Mouse (Mus musculus) MEL-GATA-1-ER (cell line): ENCODE data around the gene Psors1c2.

Source experiments
- DNase-seq: peaks from one replicate; pipeline ENCODE4 v3.0.0-alpha.2; 2012; ENCODE audit warnings: low read depth; ENCODE audit errors: extremely low read depth

Gene Psors1c2

DNA sequence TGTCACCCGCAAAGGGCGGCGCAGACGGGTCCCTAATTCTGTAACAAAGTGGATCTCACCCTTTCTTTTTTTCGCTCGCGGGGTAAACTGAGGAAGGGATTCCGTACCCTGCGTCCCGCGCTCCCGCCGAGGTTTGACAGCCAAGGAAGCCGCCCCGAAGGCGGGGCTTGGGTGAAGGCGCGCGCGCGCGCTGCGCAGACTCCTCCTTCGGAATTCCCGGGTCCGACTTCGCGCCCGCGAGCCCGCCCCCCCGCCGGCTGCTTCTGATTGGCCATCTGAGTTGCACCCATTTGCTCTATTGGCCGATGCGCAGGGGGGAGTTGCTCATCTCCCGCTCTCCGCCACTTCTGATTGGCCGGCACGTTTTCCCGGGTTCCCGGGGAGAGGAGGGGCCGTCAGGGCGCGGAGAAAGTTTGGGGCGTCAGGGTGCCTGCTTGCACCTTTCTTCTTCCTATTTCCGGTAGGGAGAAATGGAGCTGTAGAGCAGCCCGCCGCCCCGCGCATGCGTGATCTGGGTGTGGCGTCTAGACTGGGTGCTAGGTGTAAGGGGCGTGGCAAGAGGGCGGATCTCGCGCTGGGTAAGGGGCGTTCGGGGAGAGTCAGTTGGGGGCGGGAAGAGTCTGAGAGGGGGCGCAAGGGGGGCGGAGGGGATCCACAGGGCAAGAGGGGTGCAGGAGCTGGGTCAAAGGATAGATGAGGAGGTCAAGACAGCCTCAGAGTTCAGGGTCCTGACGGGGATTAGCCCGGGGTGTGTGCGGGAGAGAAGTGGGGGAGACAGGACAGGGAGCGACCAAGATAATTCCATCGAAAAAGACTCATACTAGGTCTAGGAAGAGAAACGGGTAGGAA, 16.1 kb upstream of the Psors1c2 start, which contains the start of the genes Tcf19 and Cchcr1:
TSS of gene Tcf19 (minus strand) at position 173 of the 849 bp plus-strand sequence.
TSS of gene Cchcr1 (plus strand) at position 449 of the 849 bp plus-strand sequence.
- peak; percentile 96 for DNase-seq

DNA sequence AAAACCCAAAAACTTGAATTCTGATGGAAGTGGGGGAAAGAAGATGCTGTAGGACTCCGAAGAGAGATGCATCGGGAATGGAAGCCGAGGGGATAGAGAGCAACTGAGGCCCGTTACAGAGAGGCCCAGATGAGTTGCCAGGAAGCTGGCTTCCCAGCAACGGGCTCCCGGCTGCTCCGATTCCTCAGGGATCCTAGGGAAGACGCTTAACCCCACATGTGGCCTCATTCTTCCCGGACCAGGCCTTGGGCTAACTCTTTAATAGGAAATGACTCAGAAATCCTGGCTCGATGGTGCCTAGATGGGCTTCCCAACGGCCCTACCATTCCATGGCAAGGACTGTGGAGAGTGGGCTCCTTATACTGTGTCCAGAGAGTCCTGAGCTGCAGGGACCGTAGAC, 15.5 kb upstream of the Psors1c2 start:
- DNase-seq: peak; percentile 22

DNA sequence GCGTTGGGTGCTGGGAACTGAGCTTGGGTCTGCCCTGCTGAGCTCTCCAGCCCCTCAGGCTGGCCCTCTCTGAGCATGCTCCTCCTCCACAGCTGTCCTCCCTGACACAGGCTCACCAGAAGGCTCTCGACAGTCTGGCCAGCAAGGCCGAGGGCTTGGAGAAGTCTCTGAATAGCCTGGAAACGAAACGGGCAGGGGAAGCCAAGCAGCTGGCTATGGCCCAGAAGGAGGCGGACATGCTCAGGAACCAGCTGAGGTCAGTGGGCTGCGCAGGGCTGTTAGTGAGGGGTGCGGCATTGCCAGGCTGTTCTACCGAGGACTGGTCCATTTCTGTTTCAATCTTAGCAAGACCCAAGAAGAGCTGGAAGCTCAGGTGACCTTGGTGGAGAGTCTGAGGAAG, 8.6 kb upstream of the Psors1c2 start:
- DNase-seq: no peak

DNA sequence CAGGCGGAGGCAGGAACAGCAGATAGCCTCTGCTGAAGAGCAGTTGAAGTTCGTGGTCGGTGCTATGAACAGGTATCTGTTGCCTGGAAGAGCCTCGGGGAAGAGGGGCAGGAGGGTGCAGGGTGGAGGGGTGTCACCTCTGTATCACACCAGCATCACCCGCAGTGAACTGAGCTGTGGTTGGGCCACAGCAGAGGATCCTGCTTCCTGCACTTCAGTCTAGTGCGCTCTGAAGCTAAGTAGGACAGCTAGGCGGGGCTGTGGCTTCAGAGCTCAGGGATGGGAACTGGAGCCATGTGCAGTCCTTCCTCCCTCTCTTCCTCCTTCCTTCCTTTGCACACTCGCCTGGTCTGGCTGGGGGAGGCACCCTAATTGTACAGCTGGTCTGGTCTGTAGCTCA, 6.4 kb upstream of the Psors1c2 start:
- no peak for DNase-seq

DNA sequence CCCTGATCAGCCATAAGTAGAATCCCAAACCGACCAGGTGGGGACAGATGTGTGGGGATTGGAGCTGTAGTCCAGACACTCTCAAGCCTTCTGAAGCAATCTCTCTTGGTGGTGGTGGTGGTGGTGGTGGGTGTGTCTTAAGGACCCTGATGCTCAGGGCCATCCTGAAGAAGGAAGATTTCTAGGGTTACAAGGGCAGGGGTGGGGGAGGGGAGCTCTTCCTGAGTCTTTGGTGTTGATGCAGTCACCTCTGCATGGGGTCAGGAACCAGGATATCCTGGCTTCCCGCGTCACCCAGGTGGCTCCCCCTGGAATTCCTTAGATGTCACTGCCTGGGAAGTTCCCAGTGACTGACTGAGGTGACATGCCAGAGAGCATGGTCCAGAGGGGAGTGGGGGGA, 641 bp upstream of the Psors1c2 start:
- no peak for DNase-seq

DNA sequence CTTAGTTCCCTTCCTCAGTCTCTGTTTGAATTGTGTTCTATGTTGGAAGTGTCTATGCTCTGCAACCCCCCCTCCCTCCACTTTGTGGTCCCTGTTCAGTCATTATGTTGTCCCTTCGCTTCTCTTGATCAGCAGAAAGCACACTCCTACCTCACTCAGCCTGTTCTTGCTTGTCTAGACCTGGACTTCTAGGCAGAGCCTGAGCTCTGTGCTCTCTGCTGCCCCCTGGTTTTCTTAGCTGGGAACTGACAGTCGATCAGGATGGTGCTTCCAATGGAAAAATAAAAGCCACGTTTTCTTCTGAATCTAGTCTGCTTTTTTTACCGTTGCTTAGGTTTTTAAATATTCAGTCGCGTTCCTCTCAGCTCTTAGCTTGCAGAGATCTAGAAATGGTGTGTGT, 1.3 kb downstream of the Psors1c2 start:
- DNase-seq: peak; percentile 41

DNA sequence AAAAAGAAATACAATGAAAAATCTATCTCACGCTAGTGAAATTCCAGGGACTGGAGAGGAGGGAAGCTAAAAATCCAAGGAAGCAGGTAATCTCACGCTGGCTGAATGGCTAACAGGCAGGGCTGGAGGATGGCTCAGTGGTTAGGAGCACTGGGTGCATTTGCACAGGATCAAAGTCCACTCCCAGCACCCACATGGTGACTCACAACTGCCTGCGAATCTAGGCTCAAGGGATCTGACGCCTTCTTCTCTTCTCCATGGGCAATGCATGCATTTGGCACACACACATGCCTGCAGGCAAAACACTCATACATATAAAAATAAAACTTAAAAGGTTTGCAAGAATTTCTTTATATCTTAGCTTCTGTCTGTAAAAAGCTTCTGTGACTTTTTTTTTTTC, 4.4 kb downstream of the Psors1c2 start:
- no peak for DNase-seq

DNA sequence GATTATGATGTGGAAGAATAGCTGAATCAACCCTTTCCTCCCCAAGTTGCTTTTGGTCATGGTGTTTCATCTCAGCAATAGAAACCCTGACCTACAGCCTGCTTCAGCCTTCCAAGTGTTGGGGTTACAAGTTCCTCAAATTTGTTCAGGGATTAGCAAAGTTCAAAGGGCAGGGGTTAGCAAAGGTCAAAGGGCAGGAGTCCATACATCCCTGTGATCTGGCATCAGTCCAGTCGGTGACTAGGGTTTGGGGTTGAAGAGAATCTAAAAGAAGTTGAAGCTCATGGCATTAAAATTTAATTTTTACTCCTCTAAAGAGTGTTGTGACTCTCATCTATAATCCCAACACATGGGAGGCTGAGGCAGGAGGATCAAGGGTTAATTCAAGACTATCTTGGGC, 5.5 kb downstream of the Psors1c2 start:
- DNase-seq: no peak

DNA sequence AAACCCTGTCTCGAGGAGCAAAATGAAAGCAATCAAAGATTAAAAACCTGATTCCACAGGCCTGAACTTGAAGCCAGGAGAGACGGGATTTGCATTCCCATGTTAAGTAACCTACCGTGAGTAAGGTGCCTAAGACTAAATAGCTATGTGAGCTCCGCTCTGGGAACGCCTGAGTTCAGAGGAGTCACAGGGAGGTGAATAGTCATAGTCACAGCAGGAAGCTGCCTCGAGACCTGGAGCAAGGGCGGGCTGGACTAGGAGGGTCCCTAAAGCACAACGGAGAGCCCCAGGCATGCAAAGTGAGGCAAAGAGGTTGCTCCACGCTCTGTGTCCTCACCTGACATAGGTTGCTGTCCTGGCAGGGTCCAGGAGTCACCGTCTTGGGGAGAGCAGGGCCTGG, 6.5 kb downstream of the Psors1c2 start:
- DNase-seq: no peak

DNA sequence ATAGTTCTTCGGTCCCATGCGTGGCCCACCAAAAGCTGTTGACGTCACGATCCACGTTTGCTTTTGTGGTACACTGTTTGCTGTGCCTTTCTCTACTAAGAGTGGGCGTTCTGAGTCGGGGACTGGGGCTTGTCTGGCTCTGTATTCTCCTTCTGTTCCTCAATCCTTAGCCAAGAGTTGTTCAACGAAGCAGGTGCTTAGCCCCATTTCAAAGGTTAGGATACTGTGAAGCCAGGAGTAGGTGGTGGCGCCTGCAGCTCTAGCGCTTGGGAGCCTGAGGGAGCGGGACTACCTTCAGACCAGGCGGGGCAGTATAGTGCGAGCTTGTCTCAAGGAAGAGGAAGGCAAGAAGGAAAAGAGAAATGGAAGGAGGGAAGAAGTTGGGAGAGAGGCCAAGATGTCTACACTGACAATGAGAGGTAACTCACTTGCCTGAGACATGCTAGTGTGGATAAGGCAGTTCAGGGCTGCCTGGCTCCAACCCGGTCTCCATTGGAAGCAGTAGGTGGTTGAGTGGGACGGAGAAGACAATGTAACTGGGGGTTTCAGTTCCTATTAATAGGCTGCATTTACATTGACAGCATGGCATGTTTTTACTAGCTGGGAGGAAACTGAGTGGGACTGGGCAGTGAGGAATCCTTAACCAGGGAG, 9.9 kb downstream of the Psors1c2 start:
- DNase-seq: no peak

DNA sequence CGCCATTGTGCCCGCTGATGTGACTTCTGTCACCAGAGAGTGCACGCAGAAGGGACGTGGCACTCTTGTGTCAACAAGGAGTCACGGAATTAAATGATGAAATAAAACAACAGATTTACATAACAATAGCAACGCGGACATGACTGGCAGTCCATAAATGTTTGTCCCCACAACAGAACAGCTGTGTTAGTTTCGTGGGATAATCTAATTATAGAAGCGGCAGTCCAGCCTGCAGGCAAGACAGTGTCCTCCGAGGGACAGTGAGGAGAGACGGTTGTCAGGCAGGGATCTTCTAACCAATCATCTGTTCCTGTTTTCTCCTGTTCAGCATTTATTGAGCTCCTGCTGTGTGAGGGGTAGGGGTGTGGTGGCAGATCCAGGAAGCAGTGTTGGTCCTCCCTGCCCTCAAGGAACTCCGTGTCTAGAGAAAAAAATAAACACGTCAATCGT, 10.4 kb downstream of the Psors1c2 start:
- DNase-seq: no peak

DNA sequence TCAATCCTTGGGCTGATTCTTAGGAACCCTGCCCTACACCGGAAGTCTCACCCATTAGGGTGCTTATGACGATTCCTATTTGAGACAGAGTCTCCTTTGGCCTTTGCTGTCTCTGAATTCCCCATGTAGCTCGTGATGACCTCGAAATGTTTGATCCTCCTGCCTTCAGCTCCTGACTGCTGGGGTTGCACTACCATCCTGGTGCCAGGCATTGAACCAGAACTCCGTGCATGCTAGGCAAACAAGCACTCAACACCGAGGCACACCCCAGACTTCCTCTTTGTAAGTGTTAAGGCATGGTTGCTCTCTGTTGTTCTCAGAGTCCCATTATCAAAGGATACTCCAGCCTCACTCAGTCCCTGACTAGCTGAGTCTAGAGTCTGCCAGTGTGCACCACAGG, 11.0 kb downstream of the Psors1c2 start:
- peak; percentile 26 for DNase-seq

DNA sequence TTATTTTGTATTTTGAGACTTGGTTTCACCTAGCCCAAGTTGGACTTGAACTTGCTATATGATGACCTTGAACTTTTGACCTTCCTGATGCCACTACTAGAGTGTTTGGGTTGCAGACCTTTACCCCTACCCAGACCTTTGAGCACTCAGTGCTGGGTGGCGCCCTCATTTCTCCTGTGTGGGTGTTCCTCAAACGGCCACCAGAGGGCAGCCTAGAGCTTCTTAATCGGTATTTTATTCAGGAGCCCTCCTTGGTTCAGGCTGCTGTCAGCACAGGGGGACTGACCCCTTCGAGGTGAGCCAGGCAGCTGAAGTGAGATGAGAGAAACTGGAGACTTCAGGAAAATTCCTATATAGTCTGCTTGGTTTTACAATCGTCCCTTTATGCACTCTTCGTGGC, 11.7 kb downstream of the Psors1c2 start:
- peak; percentile 36 for DNase-seq

DNA sequence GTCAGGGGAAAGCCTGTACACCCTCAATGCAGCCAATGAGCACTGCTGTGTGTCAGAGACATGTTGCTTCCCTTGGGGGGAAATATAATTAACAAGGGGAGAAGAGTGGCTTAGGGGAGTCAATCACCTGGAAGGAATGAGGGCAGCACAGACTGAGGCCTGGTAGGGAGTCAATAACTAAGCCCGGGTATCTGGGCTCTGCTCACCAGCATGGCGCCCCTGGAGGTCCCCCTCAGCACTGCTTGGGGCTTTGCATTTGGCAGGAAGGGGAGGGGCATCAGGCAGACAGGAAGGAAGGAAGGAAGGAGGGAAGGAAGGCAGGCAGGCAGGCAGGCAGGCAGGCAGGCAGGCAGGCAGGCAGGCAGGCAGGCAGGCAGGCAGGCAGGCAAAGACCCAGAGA, 14.5 kb downstream of the Psors1c2 start:
- DNase-seq: no peak

DNA sequence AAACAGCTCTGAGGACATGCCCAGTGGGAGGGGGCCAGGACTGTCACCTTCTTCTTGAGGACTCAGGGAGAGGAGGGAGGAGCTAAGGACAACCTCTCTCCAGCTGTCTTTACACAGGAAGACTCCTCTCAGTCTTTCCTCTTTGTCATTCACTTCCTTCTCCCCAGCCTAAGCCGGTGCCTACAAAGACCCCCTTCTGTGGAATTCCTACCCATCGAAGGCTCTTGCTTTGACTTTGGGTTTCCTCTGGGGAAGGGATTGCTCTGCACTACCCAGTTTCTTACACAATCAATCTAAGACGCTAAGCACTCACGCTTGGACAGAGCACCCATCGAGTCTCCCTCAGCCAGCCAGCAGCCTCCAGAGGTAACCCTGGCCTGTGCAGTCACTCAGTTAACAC, 15.6 kb downstream of the Psors1c2 start:
- no peak for DNase-seq

DNA sequence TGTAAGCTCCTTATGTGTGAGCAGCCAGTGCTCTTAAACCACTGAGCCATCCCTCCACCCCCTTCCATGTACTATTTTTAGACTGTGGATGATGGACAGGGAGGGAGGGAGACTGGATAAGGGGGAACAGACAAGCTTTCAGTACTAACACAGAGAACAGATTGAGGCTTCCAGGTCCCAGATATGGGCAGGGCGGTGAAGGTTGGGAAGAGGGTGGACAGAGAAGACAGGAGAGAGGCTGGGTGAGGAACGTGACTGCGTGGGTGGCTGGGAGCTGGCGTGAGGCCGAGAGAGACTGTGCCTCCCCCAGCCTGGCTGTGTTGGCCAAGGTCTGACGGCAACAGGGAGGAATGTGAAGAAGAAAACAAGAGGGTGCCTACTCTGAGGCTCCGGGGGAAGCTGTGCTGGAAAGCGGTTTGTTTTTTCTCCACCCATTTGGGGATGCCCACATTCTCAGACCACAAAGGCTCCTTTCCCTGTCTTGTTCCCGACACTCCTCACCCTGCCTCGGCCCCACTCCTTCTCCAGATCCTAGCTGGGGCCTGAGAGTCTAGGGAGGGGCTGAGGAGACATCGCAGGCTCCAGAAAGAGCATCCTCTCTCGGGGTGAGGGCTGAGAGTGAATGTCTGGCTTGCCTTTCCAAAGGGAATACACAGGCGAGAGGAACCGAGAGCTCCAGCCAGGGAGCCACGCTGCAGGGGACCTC, 16.6 kb downstream of the Psors1c2 start:
- no peak for DNase-seq

DNA sequence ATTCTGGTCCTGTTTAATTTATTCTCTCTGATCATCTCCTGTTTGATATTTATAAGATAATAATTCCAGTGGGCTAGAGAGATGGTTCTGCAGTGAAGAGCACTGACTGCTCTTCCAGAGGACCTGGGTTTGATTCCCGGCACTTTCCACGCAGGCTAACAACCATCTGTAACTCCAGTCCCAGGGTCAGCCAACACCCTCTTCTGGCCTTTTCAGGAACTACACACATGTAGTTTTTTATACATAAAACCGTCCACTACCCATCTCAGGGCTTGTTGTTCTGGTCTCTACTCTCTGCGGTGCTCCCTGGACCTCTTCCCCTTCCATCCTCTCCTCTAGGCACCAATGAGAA, 17.1 kb downstream of the Psors1c2 start:
- DNase-seq: no peak

DNA sequence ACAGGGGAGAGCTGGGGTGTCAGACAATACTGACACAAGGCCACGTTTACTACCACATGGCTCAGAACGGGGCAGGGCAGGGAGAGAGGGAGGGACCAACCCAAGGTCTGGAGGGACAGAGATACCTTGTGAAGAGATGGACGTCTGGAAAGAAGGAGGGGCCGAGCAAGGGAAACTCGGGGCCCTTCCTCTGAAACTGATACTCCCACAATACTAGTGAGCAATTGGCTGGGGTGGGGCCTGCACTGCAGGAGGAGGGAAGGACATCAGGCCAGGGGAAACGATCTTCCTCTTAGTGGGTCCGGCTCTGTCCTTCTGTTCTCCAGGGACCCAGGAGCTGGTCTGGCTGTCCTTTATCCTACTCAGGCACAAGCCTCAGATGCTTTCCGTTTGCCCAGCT, 17.9 kb downstream of the Psors1c2 start:
- DNase-seq: no peak

DNA sequence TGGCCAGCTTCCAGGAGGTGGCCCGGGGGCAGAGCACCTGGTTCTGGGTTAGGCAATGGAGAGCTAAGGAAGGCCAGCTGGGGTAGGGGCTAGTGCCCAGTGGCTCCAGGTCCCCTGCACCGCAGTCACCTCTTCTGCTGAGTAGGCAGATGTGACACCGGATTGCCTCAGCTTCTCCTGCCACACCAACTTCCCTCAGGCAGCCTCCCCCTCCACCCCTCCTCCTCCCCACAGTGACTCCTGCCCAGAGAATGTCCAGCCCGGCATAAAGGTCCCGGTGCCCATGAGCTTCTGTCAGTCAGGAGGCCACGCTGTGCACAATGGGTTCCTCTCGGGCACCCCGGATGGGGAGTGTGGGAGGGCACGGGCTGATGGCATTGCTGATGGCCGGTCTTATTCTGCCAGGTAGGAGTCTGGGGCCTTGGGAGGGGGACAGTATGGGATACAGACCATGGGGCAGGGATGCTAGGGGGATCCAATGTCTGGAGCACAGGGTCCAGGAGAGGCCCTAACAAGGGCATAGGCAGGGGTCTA, 18.9 kb downstream of the Psors1c2 start, which contains the start of gene Cdsn:
TSS of gene Cdsn (plus strand) at position 248 of the 534 bp plus-strand sequence.
- no peak for DNase-seq

DNA sequence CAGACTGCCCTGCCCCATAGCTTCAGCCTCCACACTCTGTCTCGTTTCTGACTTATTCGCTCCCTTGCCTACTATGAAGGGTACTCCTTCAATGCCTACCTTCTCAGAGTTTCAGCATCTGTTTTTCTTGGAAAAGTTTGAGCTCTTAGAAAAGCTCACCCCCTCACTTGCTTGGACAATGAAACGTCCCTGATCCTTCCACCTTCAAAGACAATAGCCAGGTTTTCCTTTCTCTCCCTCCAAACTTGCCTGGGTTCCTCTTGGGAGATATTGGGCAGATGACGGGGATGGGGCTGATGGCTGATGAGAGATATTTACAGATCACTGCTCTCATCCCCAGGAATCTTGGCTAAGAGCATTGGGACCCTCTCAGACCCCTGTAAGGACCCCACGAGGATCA, 21.3 kb downstream of the Psors1c2 start:
- no peak for DNase-seq

DNA sequence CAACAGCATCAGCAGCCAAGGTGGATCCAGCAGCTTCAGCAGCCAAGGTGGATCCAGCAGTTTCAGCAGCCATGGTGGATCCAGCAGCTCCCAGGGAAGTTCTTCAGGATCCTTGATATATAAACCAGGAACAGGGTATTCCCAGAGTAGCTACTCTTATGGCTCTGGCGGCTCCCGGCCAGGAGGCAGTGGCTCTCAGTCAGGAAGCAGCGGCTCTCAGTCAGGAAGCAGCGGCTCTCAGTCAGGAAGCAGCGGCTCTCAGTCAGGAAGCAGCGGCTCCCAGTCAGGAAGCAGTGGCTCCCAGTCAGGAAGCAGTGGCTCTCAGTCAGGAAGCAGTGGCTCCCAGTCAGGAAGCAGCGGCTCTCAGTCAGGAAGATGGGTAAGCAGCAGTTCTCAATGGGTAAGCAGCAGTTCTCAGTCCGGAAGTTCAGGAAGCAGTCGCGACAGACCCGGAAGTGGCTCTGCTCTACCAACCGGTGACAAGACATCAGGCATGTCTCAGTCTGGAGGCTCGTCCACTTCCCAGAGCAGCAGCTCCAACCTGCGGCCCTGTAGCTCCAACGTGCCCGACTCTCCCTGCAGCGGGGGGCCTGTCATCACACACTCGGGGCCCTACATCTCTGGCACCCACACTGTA, 21.9 kb downstream of the Psors1c2 start:
- no peak for DNase-seq
